Mouse (Mus musculus) neural tube, embryonic 11.5 days (tissue): Measurements from ENCODE around the gene Neurl1b. TPM values are rescaled to one million over a fixed set of nuclear protein-coding genes. Genes with fewer than 3 reads are reported as not detected.

Experiments
- ATAC-seq: fragments of 200-750 bp; cut with Nextera tagmentation; 2 replicates; pipeline ENCODE4 v1.8.0; 2017; ENCODE audit warnings: moderate number of reproducible peaks, mild to moderate bottlenecking, moderate TSS enrichment, moderate library complexity; ENCODE audit not compliant: insufficient read depth, low FRiP score, low TSS enrichment
- DNase-seq: peaks from one replicate; pipeline ENCODE4 v3.0.0-alpha.2; 2015; ENCODE audit warnings: low spot score
- H3K27ac ChIP-seq: fragments of 300-500 bp; sonication (generic); 2 replicates; pipeline ENCODE4 v1.5.1; 2014; ENCODE audit warnings: low read depth, mild to moderate bottlenecking, low read length
- H3K27me3 ChIP-seq: fragments of 300-500 bp; sonication (generic); 2 replicates; pipeline ENCODE4 v1.6.1; 2014; ENCODE audit warnings: mild to moderate bottlenecking, low read length, mixed read lengths; ENCODE audit not compliant: control insufficient read depth, insufficient read depth
- H3K36me3 ChIP-seq: fragments of 300-500 bp; sonication (generic); 2 replicates; pipeline ENCODE4 v1.6.1; 2014; ENCODE audit warnings: mild to moderate bottlenecking, low read length, moderate library complexity, mixed read lengths; ENCODE audit not compliant: control insufficient read depth, insufficient read depth
- H3K4me1 ChIP-seq: fragments of 300-500 bp; sonication (generic); 2 replicates; pipeline ENCODE4 v1.6.1; 2014; ENCODE audit warnings: low read length, mixed read lengths; ENCODE audit not compliant: control insufficient read depth, insufficient read depth
- H3K4me2 ChIP-seq: fragments of 300-500 bp; sonication (generic); 2 replicates; pipeline ENCODE4 v1.6.1; 2014; ENCODE audit warnings: low read depth, mild to moderate bottlenecking, moderate library complexity
- H3K4me3 ChIP-seq: fragments of 300-500 bp; sonication (generic); 2 replicates; pipeline ENCODE4 v1.5.1; 2014; ENCODE audit warnings: low read depth, low read length
- H3K9ac ChIP-seq: fragments of 300-500 bp; sonication (generic); 2 replicates; pipeline ENCODE4 v1.6.1; 2014; ENCODE audit warnings: mild to moderate bottlenecking, low read length
- H3K9me3 ChIP-seq: fragments of 300-500 bp; sonication (generic); 2 replicates; pipeline ENCODE4 v1.6.1; 2016; ENCODE audit warnings: low read length; ENCODE audit not compliant: control insufficient read depth
- WGBS: fragments of 180-500 bp; shearing (Covaris S2); extraction: QIAGEN DNeasy Blood & Tissue Kit; methylation state at CpG from one replicate; pipeline ENCODE4 v1.1.7; 2014; 5-methylcytosine and 5-hydroxymethylcytosine counted together
- polyA plus RNA-seq: library from polyadenylated mRNA; unstranded; fragments of >200 nt; fragmentation: Nextera tagmentation; extraction: Ambion mirVana; gene quantifications from 2 replicates; pipeline ENCODE4 v1.2.1, GENCODE M21; 2014

Gene Neurl1b
- polyA plus RNA-seq = 0.27 and 0.32 TPM in 2 replicates

DNA sequence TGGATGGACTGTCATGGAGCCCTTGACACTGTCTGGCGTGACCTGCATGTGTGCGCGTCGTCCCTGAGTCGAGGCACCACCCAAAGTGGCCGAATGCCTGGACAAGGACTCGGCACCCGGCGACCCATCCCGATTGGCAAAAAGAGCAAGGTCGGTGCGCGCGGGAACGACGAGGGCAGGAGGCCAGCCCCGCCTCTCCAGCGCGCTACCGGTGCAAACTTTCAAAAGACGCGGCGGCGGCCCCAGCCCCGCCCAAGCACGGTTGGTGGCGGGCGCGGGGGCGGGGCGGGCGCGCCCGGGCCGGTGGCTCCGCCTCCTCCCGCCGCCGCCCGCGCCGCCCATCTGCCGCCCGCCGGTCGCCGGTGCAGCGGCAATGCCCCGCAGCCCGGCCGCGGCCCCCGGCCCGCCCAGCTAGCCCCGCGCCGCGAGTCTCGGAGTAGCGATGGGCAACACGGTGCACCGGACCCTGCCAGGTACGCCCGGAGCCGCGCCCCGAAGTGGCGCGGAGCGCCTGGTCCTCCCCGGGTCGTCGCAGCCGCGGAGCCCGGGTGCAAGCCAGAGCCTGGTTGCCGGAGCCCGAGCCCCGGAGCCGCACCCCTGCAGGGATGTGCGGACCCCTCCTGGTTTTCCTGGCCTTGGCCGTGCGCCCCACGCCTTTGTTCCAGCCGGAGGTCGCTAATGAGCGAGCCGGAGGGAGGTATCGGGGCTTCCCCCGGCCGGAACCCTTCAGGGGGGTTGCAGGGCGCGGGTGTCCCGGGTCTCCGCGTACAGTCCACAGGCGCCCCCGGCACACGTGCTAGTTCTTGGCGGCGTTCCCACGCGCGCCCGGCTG is at the start of gene Neurl1b:
Neurl1b (plus strand) TSS at position 307 of the 832 bp plus-strand sequence.
- Histone ChIP-seq H3K9ac (peak within 1 kb of the TSS; percentile 67), H3K4me2 (peak within 1 kb of the TSS; percentile 99), H3K4me3 (peak within 1 kb of the TSS; percentile 69), H3K27me3 (peaks cover 29% of the 10 kb centered on the region), H3K9me3 (no peaks in the 10 kb centered on the region), H3K27ac (no peak within 1 kb of the TSS), H3K36me3 (no peaks in the 10 kb centered on the region), H3K4me1 (peaks cover 8% of the 10 kb centered on the region)
- under 1% methylated on average over 69 of the region's 105 CpGs for WGBS
- ATAC-seq (peak; percentile 31; the same call in 1 of the 2 replicates), DNase-seq (peak; percentile 57)

DNA sequence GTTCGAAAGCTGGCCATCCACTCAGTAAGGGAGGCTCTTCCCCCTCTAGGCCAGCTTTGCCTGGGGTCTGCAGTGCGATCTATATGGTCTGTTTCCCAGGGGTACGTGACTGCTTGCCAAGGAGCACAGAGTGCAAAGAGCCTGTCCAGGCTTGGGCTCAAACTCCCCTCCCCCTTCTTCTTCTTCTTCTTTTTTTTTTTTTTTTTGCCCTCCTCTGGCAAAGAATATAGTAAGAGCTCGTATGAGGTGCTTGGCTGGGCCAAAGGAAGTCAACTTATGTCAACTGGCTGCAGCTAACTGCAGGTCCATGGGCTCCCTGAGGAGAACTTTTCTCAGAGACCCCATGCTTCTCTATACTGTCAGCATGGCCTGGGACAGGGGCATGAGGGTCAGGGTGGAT is 47.8 kb upstream of the Neurl1b start:
- ATAC-seq = no peak
- Histone ChIP-seq H3K4me3 (no peak overlapping the region), H3K27me3 (no peaks in the 10 kb centered on the region), H3K4me1 (peaks cover 6% of the 10 kb centered on the region; the same call in 1 of the 2 replicates), H3K27ac (no peak overlapping the region), H3K9ac (no peak overlapping the region), H3K4me2 (no peak overlapping the region), H3K36me3 (no peaks in the 10 kb centered on the region), H3K9me3 (no peaks in the 10 kb centered on the region)
- DNase-seq = no peak
- WGBS = 79% methylated on average over 4 of the region's 4 CpGs

DNA sequence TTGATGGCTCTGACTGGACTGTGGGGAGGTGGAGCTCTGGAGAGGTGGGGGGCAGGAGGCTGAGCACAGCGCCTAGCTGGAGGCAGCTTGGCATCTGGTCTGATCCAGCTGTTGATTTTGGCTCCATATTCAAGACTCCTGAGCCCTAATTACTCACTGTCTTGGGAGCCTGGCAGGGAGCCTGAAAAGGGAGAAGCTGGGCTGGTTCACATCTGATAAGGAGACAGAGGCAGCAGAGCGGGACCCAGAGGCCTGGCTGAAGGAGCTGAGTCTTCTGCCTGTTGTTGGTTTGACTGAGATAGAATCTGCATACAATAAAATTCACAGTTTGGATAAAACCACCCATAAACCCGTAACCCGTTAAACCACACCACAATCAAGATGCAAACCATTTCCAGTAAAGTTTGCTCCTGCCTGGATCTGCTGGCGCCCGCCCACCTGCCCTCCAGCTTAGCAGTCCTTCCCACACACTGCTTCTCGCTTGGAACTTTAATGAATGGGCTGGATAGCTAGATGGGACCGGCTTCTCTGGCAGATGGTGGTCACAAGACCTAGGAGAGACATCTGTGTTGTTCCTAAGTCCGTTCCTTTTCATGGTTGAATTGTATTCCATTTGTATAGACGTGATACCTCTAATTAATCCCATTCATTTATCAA is 46.2 kb upstream of the Neurl1b start:
- Histone ChIP-seq H3K27me3 (no peaks in the 10 kb centered on the region), H3K9me3 (no peaks in the 10 kb centered on the region), H3K27ac (no peak overlapping the region), H3K9ac (no peak overlapping the region), H3K4me3 (no peak overlapping the region), H3K4me1 (peaks cover 3% of the 10 kb centered on the region; the same call in 1 of the 2 replicates), H3K36me3 (no peaks in the 10 kb centered on the region), H3K4me2 (no peak overlapping the region)
- no peak for DNase-seq
- 81% methylated on average over 10 of the region's 10 CpGs for WGBS
- no peak for ATAC-seq

DNA sequence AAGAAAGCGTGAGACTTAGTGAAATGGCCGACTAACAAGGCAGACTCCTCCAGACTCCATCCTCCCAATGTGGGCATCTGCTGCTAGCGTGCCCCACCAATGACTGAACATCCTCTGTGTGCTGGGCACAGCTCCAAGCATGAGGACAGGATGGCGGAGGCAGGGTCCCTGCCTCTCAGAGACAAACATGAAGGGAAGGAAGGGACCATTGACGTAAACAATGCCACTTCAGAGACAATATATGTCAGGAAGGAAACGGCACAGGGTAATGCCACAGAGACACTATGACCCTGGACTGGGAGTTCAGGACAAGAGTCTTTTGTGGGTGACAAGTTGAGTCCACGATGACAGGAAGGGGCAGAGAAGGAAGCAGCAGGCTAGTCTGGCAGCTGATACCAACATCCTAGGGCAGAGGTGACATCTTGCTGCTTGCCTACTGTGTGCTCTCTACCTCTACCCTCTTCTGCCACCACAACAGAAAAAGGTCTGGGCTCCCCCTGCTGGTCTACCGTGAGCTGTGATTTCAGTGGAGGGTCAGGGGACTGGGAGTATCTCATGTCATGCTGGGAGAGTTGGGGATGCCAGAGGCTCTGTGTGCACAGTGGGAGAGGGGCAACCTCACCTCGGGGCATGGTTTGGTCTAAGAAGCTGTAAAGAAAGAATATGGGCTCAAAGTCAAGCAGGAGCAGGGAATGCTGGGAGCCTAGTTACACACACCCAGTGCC is 43.9 kb upstream of the Neurl1b start:
- Histone ChIP-seq H3K9ac (no peak overlapping the region), H3K9me3 (no peaks in the 10 kb centered on the region), H3K36me3 (no peaks in the 10 kb centered on the region), H3K27me3 (no peaks in the 10 kb centered on the region), H3K4me1 (no peaks in the 10 kb centered on the region), H3K27ac (no peak overlapping the region), H3K4me3 (no peak overlapping the region), H3K4me2 (no peak overlapping the region)
- 56% methylated on average over 9 of the region's 9 CpGs for WGBS
- no peak for ATAC-seq
- DNase-seq = no peak

DNA sequence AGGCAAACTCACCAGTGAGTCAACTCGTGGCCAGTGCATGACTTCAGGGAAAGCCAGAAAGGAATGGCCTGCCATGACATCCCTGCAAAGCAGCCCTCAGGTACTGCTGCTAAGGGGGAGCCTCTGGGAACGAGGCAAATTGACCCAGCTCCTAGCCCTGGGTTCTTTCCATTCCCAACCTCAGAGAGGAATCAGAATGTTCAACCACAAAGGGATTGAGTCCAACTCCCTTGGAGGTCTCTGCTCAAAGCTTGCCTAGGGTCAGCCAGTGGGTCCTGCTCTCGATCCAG is 43.4 kb upstream of the Neurl1b start:
- ATAC-seq (no peak), DNase-seq (no peak)
- H3K27ac ChIP-seq = no peak overlapping the region
- no peaks in the 10 kb centered on the region for H3K9me3 ChIP-seq
- no peaks in the 10 kb centered on the region for H3K27me3 ChIP-seq
- no peaks in the 10 kb centered on the region for H3K4me1 ChIP-seq
- H3K9ac ChIP-seq = no peak overlapping the region
- H3K4me2 ChIP-seq = no peak overlapping the region
- no peak overlapping the region for H3K4me3 ChIP-seq
- H3K36me3 ChIP-seq = no peaks in the 10 kb centered on the region
- 66% methylated on average over 3 of the region's 3 CpGs for whole genome bisulfite sequencing

DNA sequence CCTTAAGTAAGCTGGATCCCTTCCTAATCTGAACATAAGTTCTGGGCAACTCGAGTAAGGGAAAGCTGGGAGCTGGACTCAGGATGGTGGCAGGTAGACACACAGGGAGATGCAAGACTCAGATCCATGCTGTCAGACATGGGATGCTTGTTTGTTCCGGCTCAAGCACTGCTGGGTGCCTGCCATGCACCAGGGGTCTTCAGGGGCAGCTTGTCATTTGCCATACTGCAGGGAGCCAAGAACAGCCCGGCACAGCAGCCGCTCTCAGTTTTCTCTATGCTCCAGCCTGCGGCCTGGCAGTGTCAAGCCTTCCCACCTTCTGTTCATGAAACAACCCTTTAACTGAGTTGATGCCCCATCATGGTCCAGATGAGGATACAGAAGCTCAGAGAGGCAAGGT is 41.4 kb upstream of the Neurl1b start:
- H3K9ac ChIP-seq = no peak overlapping the region
- H3K9me3 ChIP-seq = no peaks in the 10 kb centered on the region
- ATAC-seq (no peak), DNase-seq (no peak)
- H3K27me3 ChIP-seq = no peaks in the 10 kb centered on the region
- H3K4me1 ChIP-seq = no peaks in the 10 kb centered on the region
- no peak overlapping the region for H3K4me3 ChIP-seq
- no peak overlapping the region for H3K4me2 ChIP-seq
- WGBS = 72% methylated on average over 5 of the region's 5 CpGs
- H3K36me3 ChIP-seq = no peaks in the 10 kb centered on the region
- H3K27ac ChIP-seq = no peak overlapping the region

DNA sequence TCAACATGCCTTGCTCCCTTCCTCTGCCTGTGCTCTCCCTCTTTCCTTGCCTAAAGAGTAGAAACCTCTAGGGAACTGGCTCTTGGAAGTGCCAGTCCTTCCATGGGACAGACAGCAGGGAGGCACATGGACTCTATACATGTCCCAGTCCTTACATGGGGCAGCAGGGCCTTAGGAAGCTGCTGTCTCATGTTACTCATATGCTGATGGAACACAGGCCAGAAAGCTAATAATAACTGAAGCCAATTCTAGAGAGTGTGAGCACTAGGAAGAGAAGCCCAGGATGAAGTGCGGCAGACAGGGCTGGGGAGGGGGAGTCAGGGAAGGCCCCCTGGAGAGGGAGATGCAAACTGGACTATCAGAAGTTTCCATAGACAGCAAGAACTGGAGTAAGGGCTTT is 38.2 kb upstream of the Neurl1b start:
- Histone ChIP-seq H3K27ac (no peak overlapping the region), H3K9ac (no peak overlapping the region), H3K36me3 (no peaks in the 10 kb centered on the region), H3K4me1 (0 out of 2 replicates have a peak, but pooled peaks cover 2% of the 10 kb centered on the region), H3K27me3 (no peaks in the 10 kb centered on the region), H3K4me2 (no peak overlapping the region), H3K9me3 (no peaks in the 10 kb centered on the region), H3K4me3 (no peak overlapping the region)
- ATAC-seq = no peak
- DNase-seq = no peak
- WGBS = 76% methylated on average over 1 of the region's 1 CpGs

DNA sequence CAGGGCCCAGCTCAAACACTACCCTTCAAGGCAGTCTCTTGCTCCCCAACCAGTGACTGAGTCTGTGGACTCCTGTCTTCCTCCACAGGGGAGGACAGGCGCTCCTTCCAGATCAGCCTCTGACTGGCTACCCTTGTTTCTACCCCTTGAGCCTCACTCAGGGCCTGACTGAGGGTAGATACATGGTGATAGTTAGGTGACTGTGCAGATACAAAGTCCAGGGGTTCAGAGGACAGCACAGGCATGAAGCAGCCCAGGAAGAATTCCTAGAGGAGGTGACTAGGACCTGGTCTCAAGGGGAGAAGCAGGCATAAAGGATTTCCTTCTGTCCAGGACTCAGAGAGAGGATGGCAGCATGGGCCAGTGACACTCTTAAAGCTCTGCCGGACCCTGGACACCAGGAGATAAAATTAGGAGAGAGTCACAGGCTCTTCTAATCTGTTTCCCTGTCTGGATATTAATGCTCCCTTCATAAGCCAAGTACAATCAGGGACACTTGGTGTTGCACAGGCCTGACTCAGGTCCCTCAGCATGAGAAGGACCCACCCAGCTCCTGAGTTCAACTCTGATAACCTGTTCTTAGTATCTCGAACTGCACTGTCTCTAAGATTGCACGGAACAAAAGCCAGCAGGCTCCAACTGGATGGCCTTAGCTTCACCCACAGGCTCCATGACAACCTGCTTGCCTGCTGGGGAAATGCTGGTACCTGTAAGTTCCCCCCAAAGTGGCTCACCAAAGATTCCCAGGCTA is 37.5 kb upstream of the Neurl1b start:
- Histone ChIP-seq H3K4me2 (no peak overlapping the region), H3K9me3 (no peaks in the 10 kb centered on the region), H3K27me3 (no peaks in the 10 kb centered on the region), H3K4me1 (0 out of 2 replicates have a peak, but pooled peaks cover 2% of the 10 kb centered on the region), H3K27ac (no peak overlapping the region), H3K4me3 (no peak overlapping the region), H3K9ac (no peak overlapping the region), H3K36me3 (no peaks in the 10 kb centered on the region)
- DNase-seq (no peak), ATAC-seq (no peak)
- WGBS = 90% methylated on average over 4 of the region's 4 CpGs
